Mouse (Mus musculus): ENCODE results near the gene Adgra1. TPM values are rescaled to one million over a fixed set of nuclear protein-coding genes. Genes with fewer than 3 reads are reported as not detected.

Adgra1 gene
- polyA plus RNA-seq, 1 experiment from 2014 or later: 1.2 TPM

- no peak overlapping the region for H3K9ac ChIP-seq
- H3K4me3 ChIP-seq: no peak overlapping the region
- H3K4me1 ChIP-seq: peaks cover 11% of the 10 kb centered on the region; the same call in 1 of the 2 replicates
- H3K36me3 ChIP-seq: no peaks in the 10 kb centered on the region
- WGBS: 46% methylated on average over 11 of the region's 11 CpGs
- no peak overlapping the region for H3K4me2 ChIP-seq (replicated peaks)
- H3K27me3 ChIP-seq: peaks cover 25% of the 10 kb centered on the region
- no peaks in the 10 kb centered on the region for H3K9me3 ChIP-seq
- H3K27ac ChIP-seq: no peak overlapping the region
- ATAC-seq (ENCODE audit: insufficient number of reproducible peaks, insufficient read depth, low FRiP score, low TSS enrichment): no peak
Measured at GRCm38 (mm10) chr7:139910204-139910835, 76.3 kb downstream of the Adgra1 start.

- WGBS: 9% methylated on average over 29 of the region's 29 CpGs
- peaks cover 10% of the 10 kb centered on the region for H3K4me1 ChIP-seq
- no peaks in the 10 kb centered on the region for H3K9me3 ChIP-seq
- H3K36me3 ChIP-seq: no peaks in the 10 kb centered on the region
- peaks cover 36% of the 10 kb centered on the region for H3K27me3 ChIP-seq
- peak overlapping the region; percentile 21 for H3K4me3 ChIP-seq
- no peak overlapping the region for H3K27ac ChIP-seq
- H3K9ac ChIP-seq: no peak overlapping the region
- peak; percentile 47; the same call in 1 of the 2 replicates for ATAC-seq (ENCODE audit: insufficient number of reproducible peaks, insufficient read depth, low FRiP score, low TSS enrichment)
- peak overlapping the region; percentile 46 for H3K4me2 ChIP-seq (replicated peaks)
Measured at GRCm38 (mm10) chr7:139914141-139915047, 80.4 kb downstream of the Adgra1 start.

GRCm38 (mm10) chr7:139915646-139916257, 81.8 kb downstream of the Adgra1 start:
- no peaks in the 10 kb centered on the region for H3K9me3 ChIP-seq
- no peak overlapping the region for H3K9ac ChIP-seq
- peaks cover 10% of the 10 kb centered on the region for H3K4me1 ChIP-seq
- peak overlapping the region; percentile 32 for H3K4me2 ChIP-seq (replicated peaks)
- H3K36me3 ChIP-seq: no peaks in the 10 kb centered on the region
- WGBS: 7% methylated on average over 14 of the region's 14 CpGs
- ATAC-seq (ENCODE audit: insufficient number of reproducible peaks, insufficient read depth, low FRiP score, low TSS enrichment): no peak
- peak overlapping the region; percentile 12; the same call in 1 of the 2 replicates for H3K4me3 ChIP-seq
- H3K27me3 ChIP-seq: peaks cover 41% of the 10 kb centered on the region
- no peak overlapping the region for H3K27ac ChIP-seq

GRCm38 (mm10) chr7:139916345-139916744, 82.4 kb downstream of the Adgra1 start:
- H3K4me2 ChIP-seq (replicated peaks): no peak overlapping the region
- peaks cover 45% of the 10 kb centered on the region for H3K27me3 ChIP-seq
- ATAC-seq (ENCODE audit: insufficient number of reproducible peaks, insufficient read depth, low FRiP score, low TSS enrichment): no peak
- H3K9ac ChIP-seq: no peak overlapping the region
- H3K4me3 ChIP-seq: no peak overlapping the region
- no peaks in the 10 kb centered on the region for H3K36me3 ChIP-seq
- no peak overlapping the region for H3K27ac ChIP-seq
- 3% methylated on average over 1 of the region's 1 CpGs for WGBS
- H3K4me1 ChIP-seq: peaks cover 10% of the 10 kb centered on the region
- no peaks in the 10 kb centered on the region for H3K9me3 ChIP-seq

- WGBS: 64% methylated on average over 4 of the region's 4 CpGs
- ATAC-seq (ENCODE audit: insufficient number of reproducible peaks, insufficient read depth, low FRiP score, low TSS enrichment): no peak
- Histone ChIP-seq H3K4me2 (replicated peaks) (no peak overlapping the region), H3K27ac (no peak overlapping the region), H3K4me1 (peaks cover 10% of the 10 kb centered on the region), H3K9ac (no peak overlapping the region), H3K4me3 (no peak overlapping the region), H3K27me3 (peaks cover 39% of the 10 kb centered on the region), H3K36me3 (no peaks in the 10 kb centered on the region), H3K9me3 (no peaks in the 10 kb centered on the region)
Measured at GRCm38 (mm10) chr7:139918262-139918661, 84.3 kb downstream of the Adgra1 start.

Other genes starting within 250 kb of the Adgra1 start
- gene Cfap46, start 150.4 kb upstream of the Adgra1 start, polyA plus RNA-seq (2016; fragmentation: Nextera tagmentation; extraction: Ambion mirVana): 0.26 and 0.57 TPM in 2 replicates
- 0.15 and 0.28 TPM in 2 replicates for gene Kndc1, start 60.5 kb downstream of the Adgra1 start, polyA plus RNA-seq (2016; fragmentation: Nextera tagmentation; extraction: Ambion mirVana)
- gene Utf1, start 109.6 kb downstream of the Adgra1 start, polyA plus RNA-seq (2016; fragmentation: Nextera tagmentation; extraction: Ambion mirVana): 0.22 TPM in 1 of 2 replicates, not detected in the other
- 0.14 and 0.92 TPM in 2 replicates for gene 6430531B16Rik, start 144.6 kb downstream of the Adgra1 start, polyA plus RNA-seq (2016; fragmentation: Nextera tagmentation; extraction: Ambion mirVana)
- gene Adam8, start 158.4 kb downstream of the Adgra1 start, polyA plus RNA-seq (2016; fragmentation: Nextera tagmentation; extraction: Ambion mirVana): 2.3 and 2.8 TPM in 2 replicates
- 37.9 and 39.6 TPM in 2 replicates for gene Zfp511, start 202.2 kb downstream of the Adgra1 start, polyA plus RNA-seq (2016; fragmentation: Nextera tagmentation; extraction: Ambion mirVana)
- gene Tubgcp2, start 202.5 kb downstream of the Adgra1 start, polyA plus RNA-seq (2016; fragmentation: Nextera tagmentation; extraction: Ambion mirVana): 73.8 and 82.9 TPM in 2 replicates
- gene Msx3, start 214.9 kb downstream of the Adgra1 start, polyA plus RNA-seq (2016; fragmentation: Nextera tagmentation; extraction: Ambion mirVana): 0.47 and 0.59 TPM in 2 replicates
- gene Caly, start 248.4 kb downstream of the Adgra1 start, polyA plus RNA-seq (2016; fragmentation: Nextera tagmentation; extraction: Ambion mirVana): 2.6 and 2.7 TPM in 2 replicates